Mouse (Mus musculus) adrenal gland, adult 8-10 months (tissue): ENCODE measurements around the gene Rps13. TPM values are rescaled to one million over a fixed set of nuclear protein-coding genes. Genes with fewer than 3 reads are reported as not detected.

Experiments
- DNase-seq: peaks from one replicate; pipeline ENCODE4 v3.0.0; 2022
- total RNA-seq, 4 experiments: library from RNA; stranded (reverse); gene quantifications; 2 replicates each; pipeline ENCODE4 v1.2.4; 2022

Gene Rps13
- total RNA-seq, 4 experiments from 2014 or later: 356 to 474 (median 418) TPM

- DNase-seq: no peak
Measured at GRCm38 (mm10) chr7:116290559-116290958, 43.4 kb downstream of the Rps13 start.

- no peak for DNase-seq
Measured at GRCm38 (mm10) chr7:116288996-116289395, 45.0 kb downstream of the Rps13 start.

GRCm38 (mm10) chr7:116287959-116288358 lies 46.0 kb downstream of the Rps13 start:
- DNase-seq: no peak

- no peak for DNase-seq
Measured at GRCm38 (mm10) chr7:116286611-116287355, 47.2 kb downstream of the Rps13 start.

- DNase-seq: peak; percentile 83
Measured at GRCm38 (mm10) chr7:116286173-116286572, 47.8 kb downstream of the Rps13 start.

- no peak for DNase-seq
Measured at GRCm38 (mm10) chr7:116285216-116285615, 48.8 kb downstream of the Rps13 start.

GRCm38 (mm10) chr7:116282755-116283154 lies 51.2 kb downstream of the Rps13 start:
- no peak for DNase-seq

Other genes starting within 250 kb of the Rps13 start
- 1 to 10 TPM; 3.4 to 7.7 (median 5.0) TPM for gene Gm4353, start 249.6 kb downstream of the Rps13 start, total RNA-seq
- gene Plekha7, start 25.8 kb downstream of the Rps13 start, total RNA-seq: 10 to 100 TPM; 13.4 to 34.3 (median 26.8) TPM
- gene Pik3c2a, start 109.3 kb upstream of the Rps13 start, total RNA-seq: 10 to 100 TPM; 30.0 to 47.3 (median 38.5) TPM
- gene Nucb2, start 170.2 kb upstream of the Rps13 start, total RNA-seq: 10 to 100 TPM; 21.6 to 32.4 (median 27.6) TPM